Mouse (Mus musculus): ENCODE data around the gene Dnaaf5.

The Dnaaf5 gene

GRCm38 (mm10) chr5:139141326-139141725 lies 8.7 kb upstream of the Dnaaf5 start:
- no peak for DNase-seq (ENCODE audit: low read depth, low spot score)

DNA sequence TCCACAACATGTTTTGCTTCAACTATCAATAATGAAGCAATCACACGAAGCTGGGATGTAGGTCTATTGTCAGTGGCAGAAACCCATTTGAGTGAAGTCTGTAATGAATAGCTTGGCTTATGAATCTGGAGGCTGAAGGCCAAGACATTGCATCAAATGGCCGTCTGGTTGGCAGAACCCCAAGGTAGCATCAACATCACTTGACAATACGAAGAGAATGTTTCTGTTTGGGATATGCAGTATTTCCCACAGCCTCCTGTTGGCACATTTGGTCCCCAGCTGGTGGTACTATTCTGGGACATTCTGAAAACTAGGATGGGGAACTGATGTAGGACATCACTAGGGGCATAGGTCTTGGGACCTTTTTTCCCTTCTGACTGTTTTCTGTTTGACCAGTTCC lies 6.1 kb upstream of the Dnaaf5 start:
- DNase-seq (ENCODE audit: low read depth, low spot score), result no peak

DNA sequence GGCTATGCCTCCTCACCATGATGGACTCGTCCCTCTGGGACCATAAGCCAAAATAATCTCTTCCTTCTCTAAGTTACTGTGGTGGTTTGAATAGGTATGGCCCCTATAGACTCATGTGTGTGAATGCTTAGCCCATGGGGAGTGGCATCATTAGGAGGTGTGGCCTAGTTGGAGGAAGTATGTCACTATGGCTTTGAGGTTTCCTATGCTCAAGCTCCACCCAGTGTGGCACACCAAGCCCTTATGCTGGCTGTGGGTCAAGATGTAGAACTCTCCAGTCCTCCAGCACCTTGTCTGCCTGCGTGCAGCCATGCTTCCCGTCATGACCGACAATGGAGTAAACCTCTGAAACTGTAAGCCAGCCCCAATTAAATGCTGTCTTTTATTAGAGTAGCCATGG lies 4.3 kb upstream of the Dnaaf5 start:
- peak; percentile 68 for DNase-seq (ENCODE audit: low read depth, low spot score)

- peak; percentile 74 for DNase-seq (ENCODE audit: low read depth, low spot score)
These were observed 3.4 kb upstream of the Dnaaf5 start for GRCm38 (mm10) chr5:139146476-139147075.

- no peak for DNase-seq (ENCODE audit: low read depth, low spot score)
These were observed 2.6 kb upstream of the Dnaaf5 start for GRCm38 (mm10) chr5:139147178-139148078.

DNA sequence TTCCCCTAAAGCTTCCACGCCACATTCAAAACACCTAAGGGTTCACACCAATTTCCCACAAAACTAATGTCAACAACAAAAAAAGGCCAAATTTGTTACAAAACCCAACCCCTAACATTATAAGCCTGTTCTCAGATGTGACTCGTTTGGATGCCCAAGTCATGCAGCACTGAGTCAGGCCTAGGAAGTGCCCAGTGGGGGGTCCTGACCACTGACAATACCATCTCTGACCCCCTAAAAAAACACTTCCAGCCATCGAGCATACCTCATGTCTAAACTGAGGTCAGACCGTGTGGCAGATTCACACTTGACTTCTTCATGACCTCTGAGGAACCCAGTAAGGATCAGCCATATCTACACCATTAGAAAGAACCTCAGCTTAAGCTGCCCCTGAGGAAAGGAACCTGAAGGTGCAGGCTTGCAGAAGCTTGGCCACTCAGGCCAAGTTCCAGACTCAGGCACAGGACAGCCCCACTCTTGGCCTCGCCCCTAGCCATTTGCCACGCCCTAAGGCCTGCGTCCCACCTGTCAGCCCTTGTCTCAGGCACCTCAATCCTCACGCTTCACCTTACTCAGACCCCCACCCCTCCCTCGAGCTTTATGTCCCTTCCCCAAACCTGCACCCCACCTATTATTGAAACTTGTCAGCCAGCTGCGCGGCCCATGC lies 884 bp upstream of the Dnaaf5 start:
- no peak for DNase-seq (ENCODE audit: low read depth, low spot score)

DNA sequence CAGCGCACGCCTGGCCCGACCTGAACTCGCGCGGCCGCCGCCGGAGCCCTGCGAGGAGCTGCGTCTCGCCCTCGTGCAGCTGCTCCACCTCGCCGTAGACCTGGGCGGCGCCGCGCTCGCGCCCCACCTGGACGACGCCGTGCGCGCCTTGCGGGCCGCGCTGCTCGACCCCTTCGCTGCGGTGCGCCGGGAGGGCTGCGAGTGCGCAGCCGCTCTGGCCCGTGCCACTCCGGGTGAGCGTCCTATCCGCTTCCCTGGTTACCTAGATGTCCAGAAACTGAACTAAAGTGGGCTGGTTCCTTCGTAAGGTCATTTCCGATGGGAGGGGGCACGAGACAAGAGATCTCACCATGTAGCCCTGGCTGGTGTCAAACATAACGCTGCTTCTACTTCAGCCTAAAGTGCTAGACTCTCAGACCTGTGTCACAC lies 594 bp downstream of the Dnaaf5 start:
- DNase-seq (ENCODE audit: low read depth, low spot score), result peak; percentile 73

GRCm38 (mm10) chr5:139160899-139161298 lies 10.9 kb downstream of the Dnaaf5 start:
- no peak for DNase-seq (ENCODE audit: low read depth, low spot score)

DNA sequence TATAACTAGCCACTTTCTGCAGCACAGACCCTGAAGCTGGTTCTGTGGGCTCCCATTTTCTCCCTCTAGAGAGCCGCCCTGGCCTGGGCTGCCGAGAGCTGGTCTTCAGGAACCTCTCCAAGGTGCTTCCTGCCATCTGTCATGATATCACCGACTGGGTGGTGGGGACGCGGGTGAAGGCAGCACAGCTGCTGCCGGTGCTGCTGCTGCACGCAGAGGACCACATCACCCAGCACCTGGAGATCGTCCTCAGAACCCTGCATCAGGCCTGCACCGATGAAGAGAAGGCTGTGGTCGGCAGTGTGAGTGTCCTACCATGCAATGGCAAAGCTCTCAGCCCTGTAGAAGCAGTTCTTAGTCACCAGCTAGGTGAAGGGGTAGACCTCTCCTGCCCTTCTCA lies 11.6 kb downstream of the Dnaaf5 start:
- DNase-seq (ENCODE audit: low read depth, low spot score), result no peak

GRCm38 (mm10) chr5:139166781-139167361 lies 16.8 kb downstream of the Dnaaf5 start:
- DNase-seq (ENCODE audit: low read depth, low spot score), result peak; percentile 73

- DNase-seq (ENCODE audit: low read depth, low spot score), result peak; percentile 84
These were observed 17.5 kb downstream of the Dnaaf5 start for GRCm38 (mm10) chr5:139167548-139167947.

DNA sequence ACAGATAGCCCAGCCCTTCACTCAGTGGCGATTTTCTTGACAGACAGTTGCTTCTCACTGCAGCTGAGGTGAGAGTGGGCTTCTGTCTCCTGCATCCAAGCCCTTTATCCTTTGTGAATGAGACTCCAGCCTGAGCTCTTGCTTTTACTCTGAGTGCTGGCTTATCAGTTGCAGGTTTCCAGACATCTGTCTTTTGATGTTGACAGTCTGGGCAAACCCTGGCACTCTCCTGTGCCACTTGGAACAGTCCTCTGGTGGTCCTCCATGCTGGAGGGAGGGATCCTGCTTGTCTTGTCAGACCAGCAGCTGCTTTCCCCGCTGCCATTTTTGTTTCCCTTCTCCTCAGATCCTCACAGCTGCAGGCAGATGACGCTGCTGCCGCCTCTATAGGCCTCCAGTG lies 21.9 kb downstream of the Dnaaf5 start:
- no peak for DNase-seq (ENCODE audit: low read depth, low spot score)

GRCm38 (mm10) chr5:139174141-139174540 lies 24.1 kb downstream of the Dnaaf5 start:
- no peak for DNase-seq (ENCODE audit: low read depth, low spot score)

DNA sequence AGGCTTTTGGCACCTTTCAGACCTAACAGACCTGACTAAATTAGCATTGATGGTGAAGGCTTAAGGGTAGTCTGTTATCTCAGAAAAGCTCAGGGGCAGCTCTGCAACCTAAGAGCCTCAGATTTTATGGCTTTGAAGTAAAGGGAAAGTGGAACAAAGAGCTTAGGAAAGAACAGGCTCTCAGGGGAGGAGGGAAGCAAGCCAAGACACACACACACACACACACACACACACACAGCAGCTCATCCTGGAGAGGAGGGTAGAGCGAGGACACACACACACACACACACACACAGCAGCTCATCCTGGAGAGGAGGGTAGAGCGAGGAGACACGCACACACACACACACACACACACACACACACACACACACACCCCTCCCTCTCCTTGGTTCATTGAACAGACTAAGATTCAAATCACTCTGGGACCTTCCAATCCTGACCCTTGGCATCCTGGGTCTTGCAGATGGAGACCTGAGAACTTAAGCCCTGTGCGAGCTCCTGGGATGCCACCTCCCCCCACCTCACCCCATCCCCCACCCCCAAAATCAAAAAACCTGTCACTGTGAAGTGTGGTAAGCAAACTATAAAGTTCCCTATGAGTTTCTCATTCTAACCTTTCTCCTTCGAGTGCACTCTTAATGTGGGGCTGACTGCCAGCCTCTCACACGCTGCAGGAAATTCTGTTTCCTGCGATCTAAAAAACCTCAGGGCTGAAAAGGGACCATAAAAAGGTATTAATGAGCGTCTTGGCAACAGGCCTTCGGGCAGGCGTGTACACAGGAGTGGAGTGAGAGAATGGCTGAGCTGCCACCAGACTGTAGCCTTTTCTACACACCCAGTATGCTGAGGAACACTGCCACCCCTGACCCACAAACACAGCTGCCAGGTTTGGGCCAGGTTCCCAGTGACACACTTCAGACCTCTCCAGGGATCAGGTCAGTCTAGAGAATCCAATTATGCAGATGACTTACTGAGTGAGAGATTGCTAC lies 24.8 kb downstream of the Dnaaf5 start:
- DNase-seq (ENCODE audit: low read depth, low spot score), result no peak

DNA sequence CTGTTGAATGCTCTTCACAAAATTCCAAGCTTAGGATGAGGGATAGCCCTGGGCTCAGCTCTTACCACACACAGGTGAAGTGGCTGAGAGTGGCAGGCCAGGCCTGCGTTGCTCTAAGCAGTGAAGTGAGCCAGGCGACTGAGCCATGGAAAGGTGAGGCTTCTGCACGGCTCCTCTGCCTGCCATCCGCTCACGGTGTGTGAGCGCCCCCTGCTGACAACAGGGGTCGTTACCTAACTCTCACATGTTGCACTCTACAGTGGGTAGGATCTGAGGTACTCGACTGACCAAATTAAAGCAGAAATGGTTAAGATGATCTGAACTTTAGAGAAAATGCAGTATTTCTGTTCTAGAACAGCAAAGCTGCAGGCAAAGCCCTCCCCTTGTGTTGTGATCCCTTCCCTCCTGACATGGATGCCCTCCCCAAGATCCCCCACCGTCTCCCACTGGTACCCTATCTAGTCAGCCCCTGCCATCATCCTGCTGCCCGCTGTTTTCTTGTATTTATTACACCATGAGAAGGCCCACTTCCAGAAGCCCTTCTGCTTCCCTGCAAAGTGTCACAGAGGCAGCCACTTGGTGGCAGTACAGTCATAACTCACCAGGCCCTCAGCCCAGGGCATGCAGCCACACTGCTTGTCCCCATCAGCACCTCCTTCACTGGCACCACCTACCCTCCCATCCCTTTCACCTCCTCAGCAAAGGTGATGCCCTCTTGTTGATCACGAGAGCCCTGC lies 29.0 kb downstream of the Dnaaf5 start:
- peak; percentile 85 for DNase-seq (ENCODE audit: low read depth, low spot score)

DNA sequence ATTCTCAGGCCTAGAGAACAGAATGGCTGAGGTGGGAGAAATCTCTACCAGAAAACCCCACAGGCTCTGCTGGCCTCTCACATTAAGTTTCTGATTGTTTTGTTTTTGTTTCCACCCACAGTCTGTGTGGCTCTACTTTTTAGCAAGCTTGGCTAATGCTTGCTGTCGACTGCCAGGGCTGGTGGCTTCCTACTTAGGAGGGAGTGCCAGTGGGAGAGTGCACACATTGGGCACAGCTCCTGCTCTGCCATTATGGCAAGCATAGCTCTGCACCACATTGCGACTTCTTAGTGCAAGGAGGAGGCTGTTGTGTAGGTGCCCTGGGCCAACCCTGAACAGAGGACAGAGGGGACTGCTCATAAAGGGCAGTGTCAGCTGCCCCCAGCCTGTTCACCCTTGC lies 33.1 kb downstream of the Dnaaf5 start:
- DNase-seq (ENCODE audit: low read depth, low spot score), result no peak

GRCm38 (mm10) chr5:139183601-139184000 lies 33.6 kb downstream of the Dnaaf5 start:
- DNase-seq (ENCODE audit: low read depth, low spot score), result no peak

DNA sequence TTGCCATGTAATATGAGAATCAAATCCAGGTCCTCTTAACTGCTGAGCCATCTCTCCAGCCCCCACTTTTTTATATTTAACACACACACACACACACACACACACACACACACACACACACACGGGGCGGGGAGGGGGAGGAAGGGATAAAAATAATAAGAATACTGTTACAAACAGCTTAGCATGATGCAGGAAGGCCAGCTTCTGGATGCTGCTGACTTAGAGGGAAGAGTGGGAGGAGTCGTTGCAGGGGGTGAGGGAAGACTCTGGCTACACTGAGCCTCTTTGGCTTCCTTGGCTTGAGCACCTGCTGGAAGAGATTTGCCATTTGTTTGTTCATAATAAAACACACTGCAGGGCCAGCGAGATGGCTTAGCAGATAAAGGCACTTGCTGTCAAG lies 34.9 kb downstream of the Dnaaf5 start:
- DNase-seq (ENCODE audit: low read depth, low spot score), result no peak

GRCm38 (mm10) chr5:139189726-139190125 lies 39.7 kb downstream of the Dnaaf5 start:
- DNase-seq (ENCODE audit: low read depth, low spot score), result no peak

DNA sequence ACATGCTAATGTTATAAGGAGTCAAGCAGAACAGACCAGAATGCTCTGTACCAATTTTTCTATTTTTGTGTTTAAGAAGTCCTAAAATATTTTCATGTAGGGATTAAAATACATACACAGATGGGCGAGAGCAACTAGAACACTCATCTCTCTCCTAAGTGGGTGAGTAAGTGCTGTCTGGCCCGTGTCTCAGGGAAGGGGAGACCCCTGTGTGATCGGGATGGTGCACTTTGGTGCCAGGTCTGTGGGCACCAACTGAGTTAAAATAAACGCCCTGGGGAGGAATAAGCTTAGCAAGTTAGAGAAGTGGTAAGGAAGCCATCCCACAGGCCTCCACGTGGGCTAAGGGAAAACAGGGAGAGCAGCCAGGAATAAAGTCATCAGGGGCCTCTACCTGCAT lies 40.9 kb downstream of the Dnaaf5 start:
- no peak for DNase-seq (ENCODE audit: low read depth, low spot score)
